Mouse (Mus musculus): Measurements from ENCODE around the gene Desi1.

The Desi1 gene

DNA sequence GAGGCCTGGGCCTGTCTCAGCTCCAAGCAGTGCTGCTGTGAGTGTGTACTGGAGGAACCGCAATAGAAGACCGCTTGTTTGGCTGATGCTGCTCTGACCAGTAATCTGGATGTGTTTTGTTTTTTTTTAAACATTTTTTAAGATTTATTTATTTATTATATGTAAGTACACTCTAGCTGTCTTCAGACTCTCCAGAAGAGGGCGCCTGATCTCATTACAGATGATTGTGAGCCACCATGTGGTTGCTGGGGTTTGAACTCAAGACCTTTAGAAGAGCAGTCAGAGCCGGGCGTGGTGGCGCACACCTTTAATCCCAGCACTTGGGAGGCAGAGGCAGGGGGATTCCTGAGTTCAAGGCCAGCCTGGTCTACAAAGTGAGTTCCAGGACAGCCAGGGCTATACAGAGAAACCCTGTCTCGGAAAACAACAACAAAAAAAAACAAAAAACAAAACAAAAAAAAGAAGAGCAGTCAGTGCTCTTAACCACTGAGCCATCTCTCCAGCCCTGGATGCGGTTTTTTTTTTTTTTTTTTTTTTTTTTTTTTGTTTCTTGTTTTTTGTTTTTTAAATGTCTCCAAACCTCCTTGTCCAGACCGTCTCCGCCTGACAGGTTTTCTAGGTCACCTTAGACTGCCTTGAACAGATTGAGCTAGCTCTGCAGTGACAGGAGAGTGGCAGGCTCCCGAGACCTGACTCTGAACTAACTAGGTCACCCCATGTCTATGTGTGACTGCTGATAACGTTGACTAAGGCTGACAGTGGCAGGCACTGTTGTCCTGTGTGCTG is 2.4 kb upstream of the Desi1 start:
- Histone ChIP-seq H3K27me3 (ENCODE audit: control insufficient read depth, insufficient read depth, low read length, poor library complexity, severe bottlenecking) (no peaks in the 10 kb centered on the region), H3K36me3 (ENCODE audit: control insufficient read depth, insufficient read depth, low read length, poor library complexity, severe bottlenecking) (no peaks in the 10 kb centered on the region; the same call in 1 of the 2 replicates)
- peak; percentile 72 for DNase-seq (ENCODE audit: low read depth, low spot score)

GRCm38 (mm10) chr15:82032386-82032785 is 1.3 kb downstream of the Desi1 start:
- H3K36me3 ChIP-seq (ENCODE audit: control insufficient read depth, insufficient read depth, low read length, poor library complexity, severe bottlenecking): peaks cover 14% of the 10 kb centered on the region
- DNase-seq (ENCODE audit: low read depth, low spot score): no peak
- H3K27me3 ChIP-seq (ENCODE audit: control insufficient read depth, insufficient read depth, low read length, poor library complexity, severe bottlenecking): no peaks in the 10 kb centered on the region

DNA sequence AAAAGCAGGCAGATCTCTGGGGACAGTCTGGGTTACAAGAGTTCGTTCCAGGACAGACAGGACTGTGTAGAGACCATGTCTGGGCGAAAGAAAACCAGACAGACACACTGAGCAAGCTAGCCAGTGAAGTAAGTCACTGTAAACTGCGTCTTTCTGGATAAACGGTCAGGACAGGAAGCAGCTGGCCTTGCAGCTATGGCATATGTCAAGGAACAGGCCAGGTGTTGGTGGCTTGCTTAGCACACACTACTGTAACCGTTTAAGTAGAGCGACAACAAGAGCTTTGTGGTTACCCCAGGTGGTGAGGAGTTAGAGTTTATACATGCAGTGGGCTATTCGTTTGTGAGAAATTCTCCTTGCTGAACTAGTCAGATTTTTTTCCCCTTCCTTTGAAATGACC is 5.9 kb downstream of the Desi1 start:
- no peaks in the 10 kb centered on the region for H3K27me3 ChIP-seq (ENCODE audit: control insufficient read depth, insufficient read depth, low read length, poor library complexity, severe bottlenecking)
- H3K36me3 ChIP-seq (ENCODE audit: control insufficient read depth, insufficient read depth, low read length, poor library complexity, severe bottlenecking): peaks cover 17% of the 10 kb centered on the region
- peak; percentile 34 for DNase-seq (ENCODE audit: low read depth, low spot score)

GRCm38 (mm10) chr15:82027276-82027675 is 6.4 kb downstream of the Desi1 start:
- peaks cover 17% of the 10 kb centered on the region for H3K36me3 ChIP-seq (ENCODE audit: control insufficient read depth, insufficient read depth, low read length, poor library complexity, severe bottlenecking)
- no peaks in the 10 kb centered on the region for H3K27me3 ChIP-seq (ENCODE audit: control insufficient read depth, insufficient read depth, low read length, poor library complexity, severe bottlenecking)
- DNase-seq (ENCODE audit: low read depth, low spot score): no peak

GRCm38 (mm10) chr15:82023965-82024635 is 9.6 kb downstream of the Desi1 start:
- DNase-seq (ENCODE audit: low read depth, low spot score): peak; percentile 25
- H3K27me3 ChIP-seq (ENCODE audit: control insufficient read depth, insufficient read depth, low read length, poor library complexity, severe bottlenecking): no peaks in the 10 kb centered on the region
- peaks cover 10% of the 10 kb centered on the region for H3K36me3 ChIP-seq (ENCODE audit: control insufficient read depth, insufficient read depth, low read length, poor library complexity, severe bottlenecking)

DNA sequence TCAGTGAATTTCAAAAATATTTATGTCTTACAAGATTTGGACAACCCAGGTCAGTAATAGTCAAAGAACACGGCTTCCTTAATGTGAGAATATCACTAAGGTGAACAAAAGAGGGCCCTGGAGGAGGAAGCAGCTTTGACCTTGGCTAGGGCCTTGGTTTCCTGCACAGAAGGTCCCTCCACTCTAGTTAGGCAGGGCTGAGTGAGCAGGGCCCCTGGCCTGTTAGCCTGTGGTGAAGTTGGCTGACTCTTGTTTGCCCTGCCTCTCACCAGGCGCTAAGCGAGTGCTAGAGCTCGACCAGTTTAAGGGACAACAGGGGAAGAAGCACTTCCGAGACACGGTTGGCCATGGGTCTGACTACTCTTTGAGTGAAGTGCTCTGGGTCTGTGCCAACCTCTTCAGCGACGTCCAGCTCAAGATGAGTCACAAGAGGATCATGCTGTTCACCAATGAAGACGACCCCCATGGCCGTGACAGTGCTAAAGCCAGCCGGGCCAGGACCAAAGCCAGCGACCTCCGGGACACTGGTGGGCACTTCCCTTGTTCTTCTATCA is 11.1 kb downstream of the Desi1 start:
- no peak for DNase-seq (ENCODE audit: low read depth, low spot score)
- Histone ChIP-seq H3K36me3 (ENCODE audit: control insufficient read depth, insufficient read depth, low read length, poor library complexity, severe bottlenecking) (peaks cover 5% of the 10 kb centered on the region), H3K27me3 (ENCODE audit: control insufficient read depth, insufficient read depth, low read length, poor library complexity, severe bottlenecking) (no peaks in the 10 kb centered on the region)

DNA sequence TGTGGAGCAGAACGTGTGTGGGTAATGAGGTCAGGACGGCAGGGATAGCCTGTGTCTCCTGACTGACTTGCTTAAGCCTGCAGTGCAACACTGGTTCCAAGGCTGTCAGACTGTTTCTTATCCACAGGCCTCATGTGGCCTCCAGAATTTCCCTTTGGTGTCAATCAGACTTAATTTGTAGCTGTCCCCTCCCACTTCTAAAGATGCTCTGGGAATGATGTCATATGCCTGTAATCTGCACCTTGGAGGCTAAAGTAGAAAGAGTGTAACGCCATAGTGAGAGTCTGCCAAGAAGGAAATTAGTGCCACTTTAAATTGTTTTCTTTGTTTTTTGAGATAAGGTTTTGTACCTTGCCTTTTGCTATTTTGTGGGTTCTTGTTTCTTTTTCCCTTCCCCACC is 14.4 kb downstream of the Desi1 start:
- H3K27me3 ChIP-seq (ENCODE audit: control insufficient read depth, insufficient read depth, low read length, poor library complexity, severe bottlenecking): no peaks in the 10 kb centered on the region
- no peak for DNase-seq (ENCODE audit: low read depth, low spot score)
- no peaks in the 10 kb centered on the region; the same call in 1 of the 2 replicates for H3K36me3 ChIP-seq (ENCODE audit: control insufficient read depth, insufficient read depth, low read length, poor library complexity, severe bottlenecking)

DNA sequence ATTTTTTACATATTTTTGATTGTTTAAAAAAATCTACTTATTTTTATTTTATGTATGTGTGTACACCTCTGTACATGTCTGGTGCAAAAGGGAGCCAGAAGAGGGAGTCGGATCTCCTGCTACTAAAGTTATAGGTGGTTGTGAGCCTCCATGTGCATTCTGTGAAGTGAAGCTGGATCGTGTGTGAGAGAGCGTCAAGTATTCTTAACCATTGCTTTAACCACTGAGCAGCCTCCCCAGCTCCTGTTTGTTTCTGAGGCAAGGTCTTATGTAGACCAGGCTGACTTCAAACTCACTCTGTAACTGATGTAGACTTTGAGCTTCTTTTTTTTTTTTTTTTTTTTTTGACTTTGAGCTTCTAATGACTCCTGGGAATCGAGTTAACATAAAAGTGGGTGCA is 16.2 kb downstream of the Desi1 start:
- Histone ChIP-seq H3K27me3 (ENCODE audit: control insufficient read depth, insufficient read depth, low read length, poor library complexity, severe bottlenecking) (no peaks in the 10 kb centered on the region), H3K36me3 (ENCODE audit: control insufficient read depth, insufficient read depth, low read length, poor library complexity, severe bottlenecking) (no peaks in the 10 kb centered on the region)
- no peak for DNase-seq (ENCODE audit: low read depth, low spot score)

GRCm38 (mm10) chr15:82016830-82017229 is 16.8 kb downstream of the Desi1 start:
- Histone ChIP-seq H3K27me3 (ENCODE audit: control insufficient read depth, insufficient read depth, low read length, poor library complexity, severe bottlenecking) (no peaks in the 10 kb centered on the region), H3K36me3 (ENCODE audit: control insufficient read depth, insufficient read depth, low read length, poor library complexity, severe bottlenecking) (no peaks in the 10 kb centered on the region)
- DNase-seq (ENCODE audit: low read depth, low spot score): peak; percentile 9

DNA sequence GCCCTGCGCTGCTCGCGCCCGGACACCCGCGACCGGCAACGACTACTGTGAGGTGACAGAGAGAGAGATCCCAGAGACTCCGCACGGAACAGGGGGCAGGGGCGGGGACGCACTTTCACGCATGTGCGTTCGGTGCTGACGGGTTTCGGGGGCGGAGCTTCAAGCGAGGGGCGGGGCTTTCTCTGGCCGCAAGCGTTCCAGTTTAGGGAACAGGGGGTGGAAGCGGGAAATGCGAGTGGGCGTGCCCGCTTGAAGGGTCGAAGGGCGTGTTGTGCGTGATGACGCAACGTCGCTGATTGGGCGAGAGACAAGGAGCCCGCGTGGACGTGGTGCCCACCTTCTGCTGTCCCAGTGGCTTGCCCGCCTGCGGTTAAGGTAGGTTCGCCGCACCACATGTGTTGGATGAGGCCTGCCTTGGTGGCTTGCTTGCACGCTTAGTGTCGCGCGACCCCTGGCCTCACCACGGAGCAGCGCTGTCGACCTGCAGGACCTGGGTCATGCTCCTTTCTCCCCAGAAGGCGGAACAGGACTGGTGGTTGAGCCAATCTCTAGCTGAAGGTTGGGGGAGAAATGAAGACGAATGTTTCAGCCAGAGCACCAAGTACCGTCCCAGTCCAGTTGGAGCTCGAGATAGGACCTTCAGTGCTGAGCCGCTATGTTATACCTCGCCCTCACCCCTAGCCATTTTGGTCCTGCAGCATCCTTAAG is 17.4 kb downstream of the Desi1 start:
- Histone ChIP-seq H3K27me3 (ENCODE audit: control insufficient read depth, insufficient read depth, low read length, poor library complexity, severe bottlenecking) (no peaks in the 10 kb centered on the region), H3K36me3 (ENCODE audit: control insufficient read depth, insufficient read depth, low read length, poor library complexity, severe bottlenecking) (no peaks in the 10 kb centered on the region)
- peak; percentile 99 for DNase-seq (ENCODE audit: low read depth, low spot score)

GRCm38 (mm10) chr15:82015392-82016100 is 18.1 kb downstream of the Desi1 start:
- peak; percentile 38 for DNase-seq (ENCODE audit: low read depth, low spot score)
- no peaks in the 10 kb centered on the region for H3K27me3 ChIP-seq (ENCODE audit: control insufficient read depth, insufficient read depth, low read length, poor library complexity, severe bottlenecking)
- H3K36me3 ChIP-seq (ENCODE audit: control insufficient read depth, insufficient read depth, low read length, poor library complexity, severe bottlenecking): no peaks in the 10 kb centered on the region

DNA sequence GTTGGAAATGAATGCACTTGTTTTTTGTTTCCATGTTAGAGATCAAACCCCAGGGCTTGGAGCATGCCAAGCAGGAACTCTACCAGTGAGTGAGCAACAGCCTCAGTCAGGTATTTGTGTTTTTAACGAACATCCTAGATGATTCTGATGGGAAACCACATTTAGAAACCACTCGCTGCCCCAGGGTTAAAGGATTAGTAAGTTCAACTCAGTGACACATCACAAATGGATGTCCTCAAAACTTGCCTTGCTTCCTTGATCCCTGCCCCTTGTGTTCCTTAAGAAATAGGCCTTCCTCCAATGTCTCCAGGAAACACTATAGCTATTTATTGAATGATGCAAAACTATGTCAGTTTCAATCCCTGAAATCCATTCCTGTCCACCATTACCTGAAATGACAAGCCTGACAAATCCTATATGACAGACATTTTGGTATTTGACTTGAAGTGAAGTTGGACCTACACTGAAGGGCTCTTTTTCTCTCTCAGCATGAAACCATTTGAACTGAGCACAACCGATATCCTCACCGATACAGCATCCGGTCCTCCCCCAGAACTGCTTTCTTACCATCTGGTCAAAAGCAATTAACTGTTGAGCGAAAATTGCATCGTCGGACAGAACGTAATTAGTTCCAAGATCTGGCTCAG is 18.8 kb downstream of the Desi1 start:
- DNase-seq (ENCODE audit: low read depth, low spot score): peak; percentile 26
- no peaks in the 10 kb centered on the region for H3K36me3 ChIP-seq (ENCODE audit: control insufficient read depth, insufficient read depth, low read length, poor library complexity, severe bottlenecking)
- no peaks in the 10 kb centered on the region for H3K27me3 ChIP-seq (ENCODE audit: control insufficient read depth, insufficient read depth, low read length, poor library complexity, severe bottlenecking)

DNA sequence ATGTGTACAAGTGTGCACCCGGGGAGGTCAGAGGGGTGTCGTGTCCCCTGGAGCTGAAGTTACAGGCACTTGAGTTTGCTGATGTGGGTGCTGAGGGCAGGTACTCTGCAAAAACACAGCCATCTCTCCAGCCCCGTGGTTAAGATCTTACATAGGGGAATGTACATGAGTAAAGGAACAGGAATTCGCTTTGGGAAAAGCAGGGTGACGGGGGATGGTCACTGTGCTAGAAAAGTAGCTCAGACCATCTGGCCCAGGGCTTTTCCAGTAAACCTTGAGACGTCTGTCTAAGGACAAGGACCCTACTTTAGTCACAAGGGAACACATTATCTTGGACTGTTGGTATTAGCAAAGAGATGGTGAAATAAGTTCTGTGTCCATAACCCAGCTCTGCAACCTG is 21.7 kb downstream of the Desi1 start:
- Histone ChIP-seq H3K36me3 (ENCODE audit: control insufficient read depth, insufficient read depth, low read length, poor library complexity, severe bottlenecking) (no peaks in the 10 kb centered on the region), H3K27me3 (ENCODE audit: control insufficient read depth, insufficient read depth, low read length, poor library complexity, severe bottlenecking) (no peaks in the 10 kb centered on the region)
- DNase-seq (ENCODE audit: low read depth, low spot score): no peak

- peaks cover 8% of the 10 kb centered on the region; the same call in 1 of the 2 replicates for H3K36me3 ChIP-seq (ENCODE audit: control insufficient read depth, insufficient read depth, low read length, poor library complexity, severe bottlenecking)
- H3K27me3 ChIP-seq (ENCODE audit: control insufficient read depth, insufficient read depth, low read length, poor library complexity, severe bottlenecking): no peaks in the 10 kb centered on the region
- no peak for DNase-seq (ENCODE audit: low read depth, low spot score)
Measured at GRCm38 (mm10) chr15:82004257-82004656, 29.4 kb downstream of the Desi1 start.
